Mouse (Mus musculus): ENCODE results near the gene Uchl3. TPM values are rescaled to one million over a fixed set of nuclear protein-coding genes. Genes with fewer than 3 reads are reported as not detected.

Gene Uchl3
- polyA plus RNA-seq, 1 experiment from 2014 or later, result 263 TPM

Other genes with a start within 250 kb of the Uchl3 start
- gene Tbc1d4, start 44.8 kb upstream of the Uchl3 start, polyA plus RNA-seq (2015; fragmentation: Nextera tagmentation; extraction: Ambion mirVana), result 8.4 and 8.7 TPM in 2 replicates
- gene Commd6, start 13.3 kb upstream of the Uchl3 start, polyA plus RNA-seq (2015; fragmentation: Nextera tagmentation; extraction: Ambion mirVana), result 90.4 and 92.4 TPM in 2 replicates
- 0.69 and 0.82 TPM in 2 replicates for gene Gm9922, start 75.8 kb downstream of the Uchl3 start, polyA plus RNA-seq (2015; fragmentation: Nextera tagmentation; extraction: Ambion mirVana)
- 2.6 and 4.7 TPM in 2 replicates for gene Lmo7, start 76.0 kb downstream of the Uchl3 start, polyA plus RNA-seq (2015; fragmentation: Nextera tagmentation; extraction: Ambion mirVana)

All from neural tube, embryonic 15.5 days (tissue).